Mouse (Mus musculus) CH12.LX (cell line): ENCODE results near the gene Fermt1.

Experiments used
- CTCF ChIP-seq, 2 experiments: IDR thresholded peaks in 1 of 2; conservative IDR thresholded peaks in 1 of 2; 2 replicates each; pipeline ENCODE4 v1.5.1; 2011 to 2012; ENCODE audit warnings: low read depth in 2 of 2, low read length in 2 of 2, improper control_type of control experiment in 1 of 2, inconsistent platforms in 1 of 2, mild to moderate bottlenecking in 1 of 2, moderate library complexity in 1 of 2
- KAT2A ChIP-seq: IDR thresholded peaks from 2 replicates; pipeline ENCODE4 v1.6.1; 2012; ENCODE audit warnings: low read length, improper control_type of control experiment, inconsistent platforms; ENCODE audit not compliant: insufficient replicate concordance
- MAX ChIP-seq: IDR thresholded peaks from 2 replicates; pipeline ENCODE4 v1.6.1; 2011; ENCODE audit warnings: low read length, improper control_type of control experiment
- MEF2A ChIP-seq: IDR thresholded peaks from 2 replicates; pipeline ENCODE4 v1.6.1; 2014; ENCODE audit warnings: low read depth, mild to moderate bottlenecking, inconsistent platforms, low read length, improper control_type of control experiment, borderline replicate concordance
- POLR2A ChIP-seq: IDR thresholded peaks from 2 replicates; pipeline ENCODE4 v1.6.1; 2011; ENCODE audit warnings: low read depth, mild to moderate bottlenecking, improper control_type of control experiment, low read length
- RCOR1 ChIP-seq: conservative IDR thresholded peaks from 2 replicates; pipeline ENCODE4 v1.6.1; 2012; ENCODE audit warnings: low read depth, mild to moderate bottlenecking, inconsistent platforms, low read length, improper control_type of control experiment
- SIN3A ChIP-seq: IDR thresholded peaks from 2 replicates; pipeline ENCODE4 v1.6.1; 2012; ENCODE audit warnings: low read length, improper control_type of control experiment, inconsistent platforms

- TF ChIP-seq CTCF (conservative IDR thresholded peaks at IDR 0.05 in 1 of 2, IDR thresholded peaks at IDR 0.05 in 1 of 2; ENCODE audit: low read depth in 2 of 2, low read length in 2 of 2): no peak
- no peak for TF ChIP-seq SIN3A
- TF ChIP-seq POLR2A: no peak
- TF ChIP-seq MEF2A: no peak
- TF ChIP-seq KAT2A: no peak
- TF ChIP-seq RCOR1: no peak
- peak; percentile 56 for TF ChIP-seq MAX
These were observed 66.3 kb downstream of the Fermt1 start for GRCm38 (mm10) chr2:132879261-132880044.
